Mouse (Mus musculus) kidney, postnatal 0 days (tissue): ENCODE data around the gene Cxadr. TPM values are rescaled to one million over a fixed set of nuclear protein-coding genes. Genes with fewer than 3 reads are reported as not detected.

Source experiments
- ATAC-seq: fragments of 200-750 bp; cut with Nextera tagmentation; replicated peaks from 2 replicates; pipeline ENCODE4 v1.8.0; 2017; ENCODE audit warnings: low read depth, moderate number of reproducible peaks, moderate TSS enrichment, moderate library complexity; ENCODE audit not compliant: low FRiP score
- DNase-seq: peaks from one replicate; pipeline ENCODE4 v3.0.0-alpha.2; 2016; ENCODE audit warnings: low spot score
- H3K27ac ChIP-seq: fragments of 300-500 bp; sonication (generic); 2 replicates; pipeline ENCODE4 v1.5.1; 2014; ENCODE audit warnings: mild to moderate bottlenecking
- H3K27me3 ChIP-seq: fragments of 300-500 bp; sonication (generic); 2 replicates; pipeline ENCODE4 v1.6.1; 2014; ENCODE audit warnings: low read length, mixed read lengths; ENCODE audit not compliant: insufficient read depth
- H3K36me3 ChIP-seq: fragments of 300-500 bp; sonication (generic); 2 replicates; pipeline ENCODE4 v1.6.1; 2014; ENCODE audit warnings: low read length, mixed read lengths; ENCODE audit not compliant: insufficient read depth
- H3K4me1 ChIP-seq: fragments of 300-500 bp; sonication (generic); replicated peaks from 2 replicates; pipeline ENCODE4 v1.6.1; 2014; ENCODE audit warnings: antibody characterized with exemption, low read length, mixed read lengths; ENCODE audit not compliant: insufficient read depth
- H3K4me2 ChIP-seq: fragments of 300-500 bp; sonication (generic); 2 replicates; pipeline ENCODE4 v1.6.1; 2014; ENCODE audit warnings: mild to moderate bottlenecking, low read length, moderate library complexity, mixed read lengths
- H3K4me3 ChIP-seq: fragments of 300-500 bp; sonication (generic); replicated peaks from 2 replicates; pipeline ENCODE4 v1.5.1; 2014; ENCODE audit warnings: low read depth, low read length
- H3K9ac ChIP-seq: fragments of 300-500 bp; sonication (generic); 2 replicates; pipeline ENCODE4 v1.6.1; 2014; ENCODE audit warnings: low read depth, low read length
- H3K9me3 ChIP-seq: fragments of 300-500 bp; sonication (generic); replicated peaks from 2 replicates; pipeline ENCODE4 v1.6.1; 2016; ENCODE audit warnings: low read length, inconsistent platforms, mixed read lengths
- CTCF ChIP-seq: IDR thresholded peaks from 2 replicates; pipeline ENCODE4 v1.5.1; 2016; ENCODE audit warnings: antibody characterized with exemption, low read depth, mild to moderate bottlenecking, moderate library complexity
- WGBS: fragments of 180-500 bp; shearing (Covaris S2); extraction: QIAGEN DNeasy Blood & Tissue Kit; methylation state at CpG from one replicate; pipeline ENCODE4 v1.1.7; 2014; 5-methylcytosine and 5-hydroxymethylcytosine counted together
- polyA plus RNA-seq: library from polyadenylated mRNA; unstranded; fragments of >200 nt; fragmentation: Nextera tagmentation; extraction: Ambion mirVana; gene quantifications from 2 replicates; pipeline ENCODE4 v1.2.1, GENCODE M21; 2015

Cxadr gene
- polyA plus RNA-seq, 1 experiment from 2014 or later, result 33.2 TPM

DNA sequence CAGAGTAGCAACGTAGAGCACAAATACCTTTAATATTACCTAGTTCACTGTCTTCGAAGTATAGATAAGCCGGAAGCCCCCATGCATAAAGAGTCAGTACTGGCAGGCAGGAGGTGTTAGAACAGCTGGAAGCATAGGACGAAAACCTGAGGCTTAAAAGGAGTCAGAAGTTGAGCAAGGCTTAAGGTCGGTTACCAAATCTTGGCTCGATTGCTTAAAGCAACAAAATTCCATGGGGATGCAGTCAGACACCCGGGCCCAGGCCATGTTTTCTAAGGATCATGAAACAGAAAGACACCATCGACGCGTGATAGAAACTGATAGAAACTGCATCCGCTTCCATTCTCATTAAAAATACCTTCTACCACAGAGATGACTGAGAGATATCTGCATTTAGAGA is 35.5 kb upstream of the Cxadr start:
- TF ChIP-seq CTCF, result no peak
- peak overlapping the region; percentile 68; the same call in 1 of the 2 replicates for H3K4me2 ChIP-seq
- H3K9ac ChIP-seq, result no peak overlapping the region
- no peaks in the 10 kb centered on the region for H3K27me3 ChIP-seq
- no peaks in the 10 kb centered on the region for H3K36me3 ChIP-seq
- H3K4me1 ChIP-seq, result no peaks in the 10 kb centered on the region; the same call in 1 of the 2 replicates
- H3K27ac ChIP-seq, result peak overlapping the region; percentile 73; the same call in 1 of the 2 replicates
- no peaks in the 10 kb centered on the region for H3K9me3 ChIP-seq
- DNase-seq (no peak), ATAC-seq (no peak)
- WGBS, result 45% methylated on average over 11 of the region's 11 CpGs
- H3K4me3 ChIP-seq, result no peak overlapping the region

DNA sequence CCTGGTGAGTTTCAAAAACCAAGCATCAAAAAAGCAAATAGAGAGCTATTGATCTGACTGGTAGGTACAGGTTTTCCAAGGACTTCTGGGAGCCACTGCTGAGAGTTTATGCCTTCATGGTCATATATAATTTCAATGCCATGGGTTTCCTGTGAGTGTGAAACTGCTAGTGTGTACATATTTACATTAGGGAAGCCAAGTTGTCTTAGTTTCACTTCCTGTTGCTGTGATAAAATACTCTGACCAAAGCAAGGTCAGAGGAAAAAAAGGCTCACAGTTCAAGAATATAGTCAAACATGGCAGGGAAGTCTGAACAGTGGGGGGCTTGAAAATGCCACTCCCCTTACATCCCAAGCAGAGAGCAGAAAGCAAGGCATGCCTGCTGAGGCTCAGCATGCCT is 33.8 kb upstream of the Cxadr start:
- H3K36me3 ChIP-seq, result no peaks in the 10 kb centered on the region
- DNase-seq, result no peak
- H3K9ac ChIP-seq, result no peak overlapping the region
- H3K9me3 ChIP-seq, result no peaks in the 10 kb centered on the region
- no peak overlapping the region for H3K27ac ChIP-seq
- no peak overlapping the region for H3K4me2 ChIP-seq
- TF ChIP-seq CTCF, result no peak
- H3K4me3 ChIP-seq, result no peak overlapping the region
- no peaks in the 10 kb centered on the region for H3K27me3 ChIP-seq
- H3K4me1 ChIP-seq, result no peaks in the 10 kb centered on the region; the same call in 1 of the 2 replicates
- ATAC-seq, result no peak

DNA sequence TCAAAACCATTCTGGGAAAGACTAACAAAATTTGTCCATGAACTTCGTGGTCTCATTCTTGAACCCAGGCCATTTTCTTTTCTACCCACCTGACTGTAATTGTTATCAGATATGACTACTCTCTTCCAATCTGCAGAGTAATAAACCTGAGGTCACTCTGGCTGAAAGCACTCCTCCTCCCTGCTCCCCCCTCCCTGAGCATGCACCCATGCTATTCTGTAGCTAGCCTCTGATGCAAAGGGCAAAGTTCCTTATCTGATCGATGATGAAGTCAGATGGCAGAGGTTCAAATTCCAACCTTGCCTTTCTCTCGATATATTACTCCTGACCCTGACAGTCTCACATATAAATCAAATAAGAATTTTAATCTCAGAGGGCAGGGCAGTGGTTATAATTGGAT is 33.1 kb upstream of the Cxadr start:
- H3K4me2 ChIP-seq, result no peak overlapping the region
- DNase-seq, result no peak
- no peaks in the 10 kb centered on the region for H3K27me3 ChIP-seq
- H3K36me3 ChIP-seq, result no peaks in the 10 kb centered on the region
- H3K4me1 ChIP-seq, result no peaks in the 10 kb centered on the region; the same call in 1 of the 2 replicates
- no peak overlapping the region for H3K27ac ChIP-seq
- WGBS, result 38% methylated on average over 3 of the region's 3 CpGs
- no peak for TF ChIP-seq CTCF
- H3K9me3 ChIP-seq, result no peaks in the 10 kb centered on the region
- ATAC-seq, result no peak
- no peak overlapping the region for H3K9ac ChIP-seq
- H3K4me3 ChIP-seq, result no peak overlapping the region

DNA sequence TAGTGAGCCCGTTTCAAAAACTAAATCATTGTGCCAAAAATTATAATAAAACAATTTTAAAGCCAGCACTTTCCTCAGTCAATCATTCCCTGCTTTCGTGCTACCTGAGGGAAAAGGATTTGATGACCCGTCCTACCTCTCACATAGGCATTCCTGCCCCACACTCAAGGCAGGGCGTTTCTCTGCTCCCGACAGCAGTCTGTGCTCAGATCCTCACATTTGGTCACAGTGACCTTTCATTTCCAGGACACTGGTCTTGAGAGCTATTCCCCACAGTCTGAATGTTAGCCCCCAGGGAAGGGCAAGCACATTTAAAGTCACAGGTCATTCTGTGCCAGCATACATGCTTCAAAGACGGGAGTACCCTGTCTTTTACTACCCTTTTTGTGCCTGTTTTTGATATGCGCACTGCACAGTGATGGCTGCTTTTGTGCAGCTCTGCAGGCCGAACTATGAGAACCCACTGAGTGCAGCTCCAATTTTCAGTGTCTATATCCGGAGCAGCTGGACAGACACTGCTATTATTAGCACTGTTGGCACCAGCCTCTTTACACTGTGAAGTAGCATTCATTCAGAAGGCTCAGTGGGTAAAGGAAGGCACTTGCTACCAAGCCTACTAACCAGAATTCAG is 26.3 kb upstream of the Cxadr start:
- H3K4me2 ChIP-seq, result no peak overlapping the region
- no peak overlapping the region for H3K4me3 ChIP-seq
- WGBS, result 79% methylated on average over 9 of the region's 9 CpGs
- H3K27ac ChIP-seq, result no peak overlapping the region
- H3K4me1 ChIP-seq, result no peaks in the 10 kb centered on the region
- H3K9me3 ChIP-seq, result no peaks in the 10 kb centered on the region
- no peaks in the 10 kb centered on the region for H3K27me3 ChIP-seq
- DNase-seq (no peak), ATAC-seq (no peak)
- H3K36me3 ChIP-seq, result no peaks in the 10 kb centered on the region
- no peak overlapping the region for H3K9ac ChIP-seq
- TF ChIP-seq CTCF, result no peak

DNA sequence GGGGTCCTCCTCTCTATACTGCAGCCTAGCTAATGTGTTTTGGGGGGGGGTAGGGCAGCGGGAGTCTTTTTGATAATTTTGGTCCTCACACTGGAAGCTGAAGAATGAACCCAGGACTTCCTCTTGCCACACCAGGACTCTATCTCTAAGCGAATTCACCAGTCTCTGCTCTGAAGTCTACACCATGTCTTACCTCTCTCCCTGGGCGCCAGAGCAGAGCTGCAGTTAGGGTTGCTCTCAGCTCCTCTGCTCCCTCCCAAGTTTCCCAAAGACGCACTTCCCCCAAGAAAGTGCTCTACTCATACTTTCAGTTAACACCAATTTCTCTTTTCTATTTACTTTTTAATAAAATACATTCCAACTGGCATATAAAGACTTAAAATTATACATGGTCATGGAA is 23.7 kb upstream of the Cxadr start:
- no peaks in the 10 kb centered on the region for H3K27me3 ChIP-seq
- ATAC-seq, result no peak
- 46% methylated on average over 4 of the region's 4 CpGs for WGBS
- DNase-seq, result no peak
- H3K27ac ChIP-seq, result no peak overlapping the region
- H3K9ac ChIP-seq, result no peak overlapping the region
- no peak overlapping the region for H3K4me2 ChIP-seq
- no peak for TF ChIP-seq CTCF
- H3K4me1 ChIP-seq, result no peaks in the 10 kb centered on the region
- H3K9me3 ChIP-seq, result no peaks in the 10 kb centered on the region
- no peak overlapping the region for H3K4me3 ChIP-seq
- no peaks in the 10 kb centered on the region for H3K36me3 ChIP-seq

DNA sequence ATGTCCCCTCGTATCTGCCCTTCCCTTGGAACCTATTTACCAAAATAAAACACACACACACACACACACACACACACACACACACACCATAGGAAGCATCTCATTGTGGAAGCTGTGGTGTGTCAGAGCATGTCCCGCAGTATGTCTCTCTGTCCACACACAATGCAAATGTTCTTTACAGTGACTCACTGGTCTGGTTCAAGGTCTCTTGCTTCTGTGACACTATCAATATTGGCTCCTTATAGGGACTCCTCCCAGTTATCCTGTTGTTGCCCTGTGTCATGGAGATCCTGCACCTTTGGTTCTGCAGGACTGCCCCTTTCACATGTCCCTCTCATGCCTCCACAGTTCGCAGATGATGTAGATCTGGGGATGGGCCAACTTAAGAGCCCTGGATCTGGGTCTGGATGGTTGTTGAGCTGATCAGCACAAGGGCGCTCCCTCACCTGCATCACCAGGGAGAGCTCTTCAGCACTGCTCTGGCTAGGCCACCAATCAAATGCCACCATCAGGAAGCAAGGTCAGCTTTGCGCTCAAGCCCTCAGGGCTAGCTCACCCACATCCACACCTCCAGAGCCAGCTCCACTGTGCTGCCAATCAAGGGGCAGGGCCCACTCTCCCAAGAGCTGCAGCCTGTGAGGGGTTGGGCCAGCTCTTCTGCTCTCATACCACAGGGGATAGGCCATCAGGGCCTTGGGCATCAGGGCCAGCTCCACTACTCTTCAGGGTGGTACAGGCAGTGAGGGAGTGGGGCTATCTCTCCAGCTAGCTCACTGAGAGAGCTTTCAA is 21.0 kb upstream of the Cxadr start:
- H3K27me3 ChIP-seq, result no peaks in the 10 kb centered on the region
- no peaks in the 10 kb centered on the region for H3K36me3 ChIP-seq
- H3K9me3 ChIP-seq, result no peaks in the 10 kb centered on the region
- H3K9ac ChIP-seq, result no peak overlapping the region
- H3K4me1 ChIP-seq, result no peaks in the 10 kb centered on the region
- no peak for TF ChIP-seq CTCF
- no peak overlapping the region for H3K4me2 ChIP-seq
- DNase-seq (no peak), ATAC-seq (0 out of 2 replicates have a peak, but pooled peaks have one; percentile 17)
- 78% methylated on average over 5 of the region's 5 CpGs for WGBS
- H3K4me3 ChIP-seq, result no peak overlapping the region
- H3K27ac ChIP-seq, result no peak overlapping the region
